Mouse (Mus musculus): ENCODE results near the gene Cyp1b1. TPM values are rescaled to one million over a fixed set of nuclear protein-coding genes. Genes with fewer than 3 reads are reported as not detected.

The Cyp1b1 gene
- polyA plus RNA-seq, 1 experiment from 2014 or later = 9.1 TPM

- ATAC-seq (ENCODE audit: insufficient number of reproducible peaks, insufficient read depth, low FRiP score, low read depth) = no peak
- Histone ChIP-seq H3K4me3 (ENCODE audit: low read depth, low read length) (no peak overlapping the region), H3K4me1 (ENCODE audit: control insufficient read depth, insufficient read depth, low read length) (no peaks in the 10 kb centered on the region), H3K9me3 (ENCODE audit: control insufficient read depth, low read depth, low read length) (no peaks in the 10 kb centered on the region), H3K36me3 (ENCODE audit: control insufficient read depth, insufficient read depth, low read length) (no peaks in the 10 kb centered on the region), H3K27ac (ENCODE audit: low read length) (no peak overlapping the region), H3K27me3 (ENCODE audit: control insufficient read depth, insufficient read depth, low read length) (no peaks in the 10 kb centered on the region), H3K4me2 (replicated peaks; ENCODE audit: low read depth, low read length) (no peak overlapping the region), H3K9ac (replicated peaks; ENCODE audit: low read depth, low read length) (no peak overlapping the region)
- WGBS = 84% methylated on average over 4 of the region's 4 CpGs
These were observed 19.8 kb downstream of the Cyp1b1 start for GRCm38 (mm10) chr17:79695106-79695505.

GRCm38 (mm10) chr17:79670837-79671236, 44.0 kb downstream of the Cyp1b1 start:
- no peak overlapping the region for H3K27ac ChIP-seq (ENCODE audit: low read length)
- no peaks in the 10 kb centered on the region for H3K4me1 ChIP-seq (ENCODE audit: control insufficient read depth, insufficient read depth, low read length)
- H3K4me2 ChIP-seq (replicated peaks; ENCODE audit: low read depth, low read length) = no peak overlapping the region
- 67% methylated on average over 2 of the region's 2 CpGs for WGBS
- no peak overlapping the region for H3K4me3 ChIP-seq (ENCODE audit: low read depth, low read length)
- H3K9ac ChIP-seq (replicated peaks; ENCODE audit: low read depth, low read length) = no peak overlapping the region
- H3K27me3 ChIP-seq (ENCODE audit: control insufficient read depth, insufficient read depth, low read length) = no peaks in the 10 kb centered on the region
- no peaks in the 10 kb centered on the region for H3K36me3 ChIP-seq (ENCODE audit: control insufficient read depth, insufficient read depth, low read length)
- H3K9me3 ChIP-seq (ENCODE audit: control insufficient read depth, low read depth, low read length) = no peaks in the 10 kb centered on the region
- no peak for ATAC-seq (ENCODE audit: insufficient number of reproducible peaks, insufficient read depth, low FRiP score, low read depth)

- H3K9me3 ChIP-seq (ENCODE audit: control insufficient read depth, low read depth, low read length) = no peaks in the 10 kb centered on the region
- no peak overlapping the region for H3K9ac ChIP-seq (replicated peaks; ENCODE audit: low read depth, low read length)
- H3K4me1 ChIP-seq (ENCODE audit: control insufficient read depth, insufficient read depth, low read length) = no peaks in the 10 kb centered on the region
- no peaks in the 10 kb centered on the region for H3K36me3 ChIP-seq (ENCODE audit: control insufficient read depth, insufficient read depth, low read length)
- WGBS = 86% methylated on average over 2 of the region's 2 CpGs
- H3K4me2 ChIP-seq (replicated peaks; ENCODE audit: low read depth, low read length) = no peak overlapping the region
- ATAC-seq (ENCODE audit: insufficient number of reproducible peaks, insufficient read depth, low FRiP score, low read depth) = no peak
- no peak overlapping the region for H3K27ac ChIP-seq (ENCODE audit: low read length)
- H3K4me3 ChIP-seq (ENCODE audit: low read depth, low read length) = no peak overlapping the region
- H3K27me3 ChIP-seq (ENCODE audit: control insufficient read depth, insufficient read depth, low read length) = no peaks in the 10 kb centered on the region
These were observed 50.8 kb downstream of the Cyp1b1 start for GRCm38 (mm10) chr17:79664106-79664417.

GRCm38 (mm10) chr17:79663393-79664105, 51.3 kb downstream of the Cyp1b1 start:
- Histone ChIP-seq H3K4me3 (ENCODE audit: low read depth, low read length) (no peak overlapping the region), H3K9ac (replicated peaks; ENCODE audit: low read depth, low read length) (no peak overlapping the region), H3K9me3 (ENCODE audit: control insufficient read depth, low read depth, low read length) (no peaks in the 10 kb centered on the region), H3K27ac (ENCODE audit: low read length) (no peak overlapping the region), H3K36me3 (ENCODE audit: control insufficient read depth, insufficient read depth, low read length) (no peaks in the 10 kb centered on the region), H3K4me1 (ENCODE audit: control insufficient read depth, insufficient read depth, low read length) (no peaks in the 10 kb centered on the region), H3K27me3 (ENCODE audit: control insufficient read depth, insufficient read depth, low read length) (no peaks in the 10 kb centered on the region), H3K4me2 (replicated peaks; ENCODE audit: low read depth, low read length) (no peak overlapping the region)
- 17% methylated on average over 3 of the region's 3 CpGs for WGBS
- no peak for ATAC-seq (ENCODE audit: insufficient number of reproducible peaks, insufficient read depth, low FRiP score, low read depth)

GRCm38 (mm10) chr17:79661848-79662247, 53.0 kb downstream of the Cyp1b1 start:
- Histone ChIP-seq H3K9me3 (ENCODE audit: control insufficient read depth, low read depth, low read length) (no peaks in the 10 kb centered on the region), H3K36me3 (ENCODE audit: control insufficient read depth, insufficient read depth, low read length) (no peaks in the 10 kb centered on the region), H3K9ac (replicated peaks; ENCODE audit: low read depth, low read length) (no peak overlapping the region), H3K27ac (ENCODE audit: low read length) (no peak overlapping the region), H3K4me3 (ENCODE audit: low read depth, low read length) (no peak overlapping the region), H3K4me1 (ENCODE audit: control insufficient read depth, insufficient read depth, low read length) (no peaks in the 10 kb centered on the region), H3K4me2 (replicated peaks; ENCODE audit: low read depth, low read length) (no peak overlapping the region), H3K27me3 (ENCODE audit: control insufficient read depth, insufficient read depth, low read length) (no peaks in the 10 kb centered on the region)
- no peak for ATAC-seq (ENCODE audit: insufficient number of reproducible peaks, insufficient read depth, low FRiP score, low read depth)
- WGBS = 71% methylated on average over 9 of the region's 9 CpGs

- H3K9ac ChIP-seq (replicated peaks; ENCODE audit: low read depth, low read length) = no peak overlapping the region
- no peak overlapping the region for H3K4me2 ChIP-seq (replicated peaks; ENCODE audit: low read depth, low read length)
- no peaks in the 10 kb centered on the region for H3K36me3 ChIP-seq (ENCODE audit: control insufficient read depth, insufficient read depth, low read length)
- ATAC-seq (ENCODE audit: insufficient number of reproducible peaks, insufficient read depth, low FRiP score, low read depth) = no peak
- no peaks in the 10 kb centered on the region for H3K9me3 ChIP-seq (ENCODE audit: control insufficient read depth, low read depth, low read length)
- H3K27ac ChIP-seq (ENCODE audit: low read length) = no peak overlapping the region
- WGBS = 32% methylated on average over 7 of the region's 7 CpGs
- H3K4me3 ChIP-seq (ENCODE audit: low read depth, low read length) = no peak overlapping the region
- H3K4me1 ChIP-seq (ENCODE audit: control insufficient read depth, insufficient read depth, low read length) = no peaks in the 10 kb centered on the region
- no peaks in the 10 kb centered on the region for H3K27me3 ChIP-seq (ENCODE audit: control insufficient read depth, insufficient read depth, low read length)
These were observed 53.5 kb downstream of the Cyp1b1 start for GRCm38 (mm10) chr17:79661387-79661786.

- H3K9ac ChIP-seq (replicated peaks; ENCODE audit: low read depth, low read length) = no peak overlapping the region
- no peaks in the 10 kb centered on the region for H3K36me3 ChIP-seq (ENCODE audit: control insufficient read depth, insufficient read depth, low read length)
- H3K4me3 ChIP-seq (ENCODE audit: low read depth, low read length) = no peak overlapping the region
- 69% methylated on average over 8 of the region's 8 CpGs for WGBS
- no peaks in the 10 kb centered on the region for H3K4me1 ChIP-seq (ENCODE audit: control insufficient read depth, insufficient read depth, low read length)
- H3K27me3 ChIP-seq (ENCODE audit: control insufficient read depth, insufficient read depth, low read length) = no peaks in the 10 kb centered on the region
- ATAC-seq (ENCODE audit: insufficient number of reproducible peaks, insufficient read depth, low FRiP score, low read depth) = no peak
- H3K4me2 ChIP-seq (replicated peaks; ENCODE audit: low read depth, low read length) = no peak overlapping the region
- no peaks in the 10 kb centered on the region for H3K9me3 ChIP-seq (ENCODE audit: control insufficient read depth, low read depth, low read length)
- H3K27ac ChIP-seq (ENCODE audit: low read length) = no peak overlapping the region
These were observed 56.0 kb downstream of the Cyp1b1 start for GRCm38 (mm10) chr17:79658863-79659262.

- Histone ChIP-seq H3K36me3 (ENCODE audit: control insufficient read depth, insufficient read depth, low read length) (no peaks in the 10 kb centered on the region), H3K9me3 (ENCODE audit: control insufficient read depth, low read depth, low read length) (no peaks in the 10 kb centered on the region), H3K27ac (ENCODE audit: low read length) (no peak overlapping the region), H3K4me1 (ENCODE audit: control insufficient read depth, insufficient read depth, low read length) (no peaks in the 10 kb centered on the region), H3K9ac (replicated peaks; ENCODE audit: low read depth, low read length) (no peak overlapping the region), H3K4me3 (ENCODE audit: low read depth, low read length) (no peak overlapping the region), H3K4me2 (replicated peaks; ENCODE audit: low read depth, low read length) (no peak overlapping the region), H3K27me3 (ENCODE audit: control insufficient read depth, insufficient read depth, low read length) (no peaks in the 10 kb centered on the region)
- no peak for ATAC-seq (ENCODE audit: insufficient number of reproducible peaks, insufficient read depth, low FRiP score, low read depth)
- 55% methylated on average over 3 of the region's 3 CpGs for WGBS
These were observed 56.4 kb downstream of the Cyp1b1 start for GRCm38 (mm10) chr17:79658452-79658851.

- no peak overlapping the region for H3K4me2 ChIP-seq (replicated peaks; ENCODE audit: low read depth, low read length)
- 61% methylated on average over 9 of the region's 9 CpGs for WGBS
- H3K9me3 ChIP-seq (ENCODE audit: control insufficient read depth, low read depth, low read length) = no peaks in the 10 kb centered on the region
- no peaks in the 10 kb centered on the region for H3K4me1 ChIP-seq (ENCODE audit: control insufficient read depth, insufficient read depth, low read length)
- no peak overlapping the region for H3K27ac ChIP-seq (ENCODE audit: low read length)
- no peak overlapping the region for H3K9ac ChIP-seq (replicated peaks; ENCODE audit: low read depth, low read length)
- H3K27me3 ChIP-seq (ENCODE audit: control insufficient read depth, insufficient read depth, low read length) = no peaks in the 10 kb centered on the region
- H3K36me3 ChIP-seq (ENCODE audit: control insufficient read depth, insufficient read depth, low read length) = no peaks in the 10 kb centered on the region
- no peak for ATAC-seq (ENCODE audit: insufficient number of reproducible peaks, insufficient read depth, low FRiP score, low read depth)
- no peak overlapping the region for H3K4me3 ChIP-seq (ENCODE audit: low read depth, low read length)
These were observed 57.1 kb downstream of the Cyp1b1 start for GRCm38 (mm10) chr17:79657785-79658184.

All from stomach, embryonic 14.5 days (tissue).